Mouse (Mus musculus) ES-Bruce4 (cell line): ENCODE results near the gene Diexf.

Experiments
- CTCF ChIP-seq: IDR thresholded peaks from one replicate; pipeline ENCODE4 v1.8.1; 2011; ENCODE audit warnings: low read depth, low read length
- EP300 ChIP-seq: IDR thresholded peaks from 2 replicates; pipeline ENCODE4 v1.6.1; 2011; ENCODE audit warnings: low read depth, low read length; ENCODE audit not compliant: insufficient read depth
- POLR2A ChIP-seq: IDR thresholded peaks from one replicate; pipeline ENCODE4 v1.8.1; 2011; ENCODE audit warnings: low read length; ENCODE audit not compliant: insufficient read depth

DNA sequence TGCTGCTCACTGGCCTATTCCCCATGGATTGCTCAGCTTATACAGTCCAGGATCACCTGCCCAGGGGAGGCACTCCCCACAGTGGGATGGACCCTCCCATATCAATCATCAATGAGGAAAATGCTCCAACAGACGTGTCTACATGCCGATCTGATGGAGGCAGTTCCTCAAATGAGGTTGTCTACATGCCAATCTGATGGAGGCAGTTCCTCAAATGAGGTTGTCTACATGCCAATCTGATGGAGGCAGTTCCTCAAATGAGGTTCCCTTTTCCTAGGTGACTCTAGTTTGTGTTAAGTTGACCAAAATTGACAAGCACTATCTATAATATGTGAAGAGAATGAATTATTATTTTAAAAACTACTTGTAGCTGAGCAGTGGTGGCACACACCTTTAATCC lies 69.9 kb downstream of the Diexf start:
- TF ChIP-seq CTCF = no peak
- TF ChIP-seq POLR2A = no peak
- TF ChIP-seq EP300 = no peak
